Mouse (Mus musculus): Measurements from ENCODE around the gene Cdh11. TPM values are rescaled to one million over a fixed set of nuclear protein-coding genes. Genes with fewer than 3 reads are reported as not detected.

Cdh11 gene
- polyA plus RNA-seq, 1 experiment from 2014 or later: 32.8 TPM

- Histone ChIP-seq H3K4me1 (ENCODE audit: control insufficient read depth, insufficient read depth, low read length) (peaks cover 5% of the 10 kb centered on the region; the same call in 1 of the 2 replicates), H3K27ac (ENCODE audit: low read length) (no peak overlapping the region), H3K9me3 (replicated peaks; ENCODE audit: control insufficient read depth, low read length, poor library complexity, severe bottlenecking) (no peaks in the 10 kb centered on the region), H3K9ac (ENCODE audit: low read depth, low read length) (no peak overlapping the region), H3K36me3 (ENCODE audit: control insufficient read depth, insufficient read depth, low read length) (no peaks in the 10 kb centered on the region), H3K4me3 (ENCODE audit: low read depth, low read length) (no peak overlapping the region), H3K27me3 (ENCODE audit: control insufficient read depth, insufficient read depth, low read depth, low read length) (peaks cover 2% of the 10 kb centered on the region; the same call in 1 of the 2 replicates), H3K4me2 (ENCODE audit: low read length) (no peak overlapping the region)
- WGBS: 47% methylated on average over 1 of the region's 1 CpGs
- ATAC-seq: no peak
Measured at GRCm38 (mm10) chr8:102734419-102734818, 51.0 kb downstream of the Cdh11 start.

DNA sequence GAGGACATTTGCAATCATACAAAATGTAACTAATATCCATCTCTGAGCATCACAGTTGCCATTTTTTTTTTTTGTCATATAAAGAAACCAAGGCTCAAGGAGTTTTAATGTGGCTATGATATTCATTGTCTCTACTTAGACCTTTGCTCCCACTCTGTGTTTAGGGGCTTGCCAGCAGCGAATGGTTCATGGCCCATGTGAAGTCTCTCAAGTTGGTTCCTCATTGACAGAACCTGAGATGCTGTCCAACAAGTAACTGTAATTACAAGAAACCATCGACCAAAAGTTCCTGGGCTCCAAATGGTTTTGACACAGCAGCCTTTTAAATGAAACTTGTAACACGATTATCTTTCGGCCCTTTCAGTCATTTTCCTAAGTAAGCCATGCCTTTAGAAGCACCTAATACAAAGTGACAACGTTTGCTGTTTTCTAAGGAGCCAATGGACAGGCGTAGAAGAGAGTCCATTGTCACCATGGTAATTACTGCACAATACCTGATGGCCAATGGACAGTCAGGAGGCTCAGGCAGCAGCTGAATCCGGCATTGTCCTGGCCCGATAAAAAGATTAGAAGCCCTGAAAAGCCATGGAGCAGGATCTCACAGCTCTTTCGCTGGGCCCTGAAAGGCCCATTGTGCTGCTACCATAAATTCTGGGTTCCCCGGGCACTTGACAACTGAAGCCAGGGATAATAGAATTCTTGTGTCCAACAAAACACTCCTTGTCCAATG lies 59.1 kb downstream of the Cdh11 start:
- H3K27me3 ChIP-seq (ENCODE audit: control insufficient read depth, insufficient read depth, low read depth, low read length): peaks cover 2% of the 10 kb centered on the region; the same call in 1 of the 2 replicates
- peak overlapping the region; percentile 13; the same call in 1 of the 2 replicates for H3K4me2 ChIP-seq (ENCODE audit: low read length)
- H3K9me3 ChIP-seq (replicated peaks; ENCODE audit: control insufficient read depth, low read length, poor library complexity, severe bottlenecking): no peaks in the 10 kb centered on the region

GRCm38 (mm10) chr8:102725496-102725895 lies 59.9 kb downstream of the Cdh11 start:
- ATAC-seq: no peak

More for the DNA sequence above, 59.1 kb downstream of the Cdh11 start:
- peak; percentile 95 for ATAC-seq
- peaks cover 8% of the 10 kb centered on the region for H3K4me1 ChIP-seq (ENCODE audit: control insufficient read depth, insufficient read depth, low read length)
- WGBS: 15% methylated on average over 10 of the region's 10 CpGs
- H3K36me3 ChIP-seq (ENCODE audit: control insufficient read depth, insufficient read depth, low read length): no peaks in the 10 kb centered on the region
- no peak overlapping the region for H3K27ac ChIP-seq (ENCODE audit: low read length)
- no peak overlapping the region for H3K4me3 ChIP-seq (ENCODE audit: low read depth, low read length)
- no peak overlapping the region for H3K9ac ChIP-seq (ENCODE audit: low read depth, low read length)

DNA sequence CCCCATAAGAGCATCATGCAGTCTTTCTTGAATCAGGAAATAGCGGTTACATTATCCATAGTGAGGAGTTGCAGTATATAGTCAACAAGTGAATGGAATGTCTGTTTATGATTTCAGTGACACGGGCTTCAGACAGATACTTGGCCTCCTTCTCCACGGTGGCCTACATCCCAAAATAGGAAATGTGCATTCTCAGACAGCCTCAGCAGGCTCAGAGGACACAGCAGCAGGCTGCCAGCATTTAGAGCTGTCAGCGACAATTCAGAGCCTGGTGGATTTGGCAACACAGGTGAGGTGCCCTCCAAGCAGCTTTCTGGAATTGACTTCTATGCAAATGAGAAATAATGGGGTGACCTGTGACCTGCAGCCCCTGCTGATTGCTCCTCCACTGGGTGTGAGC lies 69.5 kb downstream of the Cdh11 start:
- WGBS: 61% methylated on average over 4 of the region's 4 CpGs
- Histone ChIP-seq H3K9me3 (replicated peaks; ENCODE audit: control insufficient read depth, low read length, poor library complexity, severe bottlenecking) (no peaks in the 10 kb centered on the region), H3K4me1 (ENCODE audit: control insufficient read depth, insufficient read depth, low read length) (no peaks in the 10 kb centered on the region), H3K27ac (ENCODE audit: low read length) (no peak overlapping the region), H3K4me3 (ENCODE audit: low read depth, low read length) (no peak overlapping the region), H3K9ac (ENCODE audit: low read depth, low read length) (no peak overlapping the region), H3K36me3 (ENCODE audit: control insufficient read depth, insufficient read depth, low read length) (no peaks in the 10 kb centered on the region), H3K27me3 (ENCODE audit: control insufficient read depth, insufficient read depth, low read depth, low read length) (no peaks in the 10 kb centered on the region), H3K4me2 (ENCODE audit: low read length) (no peak overlapping the region)
- ATAC-seq: no peak

More at GRCm38 (mm10) chr8:102725496-102725895, 59.9 kb downstream of the Cdh11 start:
- H3K4me3 ChIP-seq (ENCODE audit: low read depth, low read length): no peak overlapping the region
- no peaks in the 10 kb centered on the region for H3K36me3 ChIP-seq (ENCODE audit: control insufficient read depth, insufficient read depth, low read length)
- H3K4me1 ChIP-seq (ENCODE audit: control insufficient read depth, insufficient read depth, low read length): peaks cover 8% of the 10 kb centered on the region
- H3K27me3 ChIP-seq (ENCODE audit: control insufficient read depth, insufficient read depth, low read depth, low read length): peaks cover 2% of the 10 kb centered on the region; the same call in 1 of the 2 replicates
- no peaks in the 10 kb centered on the region for H3K9me3 ChIP-seq (replicated peaks; ENCODE audit: control insufficient read depth, low read length, poor library complexity, severe bottlenecking)
- no peak overlapping the region for H3K4me2 ChIP-seq (ENCODE audit: low read length)
- no peak overlapping the region for H3K27ac ChIP-seq (ENCODE audit: low read length)
- WGBS: 52% methylated on average over 3 of the region's 3 CpGs
- no peak overlapping the region for H3K9ac ChIP-seq (ENCODE audit: low read depth, low read length)

- Histone ChIP-seq H3K9ac (ENCODE audit: low read depth, low read length) (no peak overlapping the region), H3K4me2 (ENCODE audit: low read length) (no peak overlapping the region), H3K27me3 (ENCODE audit: control insufficient read depth, insufficient read depth, low read depth, low read length) (no peaks in the 10 kb centered on the region), H3K4me3 (ENCODE audit: low read depth, low read length) (no peak overlapping the region), H3K36me3 (ENCODE audit: control insufficient read depth, insufficient read depth, low read length) (no peaks in the 10 kb centered on the region), H3K4me1 (ENCODE audit: control insufficient read depth, insufficient read depth, low read length) (no peaks in the 10 kb centered on the region), H3K27ac (ENCODE audit: low read length) (no peak overlapping the region), H3K9me3 (replicated peaks; ENCODE audit: control insufficient read depth, low read length, poor library complexity, severe bottlenecking) (no peaks in the 10 kb centered on the region)
- 7% methylated on average over 7 of the region's 7 CpGs for WGBS
- no peak for ATAC-seq
Measured at GRCm38 (mm10) chr8:102707305-102707704, 78.1 kb downstream of the Cdh11 start.

DNA sequence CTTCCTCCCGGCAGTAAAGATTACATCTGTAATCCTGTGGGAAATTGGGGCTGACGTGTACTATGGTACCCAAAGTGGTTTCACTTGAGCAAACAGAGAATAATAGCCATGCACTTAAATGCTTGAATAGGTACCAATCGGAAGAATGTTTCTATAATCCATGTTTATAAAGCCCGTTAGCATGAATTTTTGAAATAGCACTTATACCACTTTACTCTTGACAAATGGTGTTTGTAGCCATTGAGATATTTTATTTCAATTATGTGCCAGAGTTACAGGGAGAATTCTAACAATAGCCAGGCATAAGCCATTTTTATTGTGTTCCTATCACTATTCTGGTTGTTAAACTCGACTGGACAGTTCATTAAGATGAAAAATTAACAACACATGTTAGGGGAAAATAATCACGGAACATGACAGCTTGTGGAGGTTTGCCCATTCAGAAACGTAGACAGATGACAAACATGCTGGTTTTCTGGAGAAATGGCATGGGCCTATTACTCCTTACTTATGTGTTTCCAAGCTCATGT lies 80.0 kb downstream of the Cdh11 start:
- no peaks in the 10 kb centered on the region for H3K4me1 ChIP-seq (ENCODE audit: control insufficient read depth, insufficient read depth, low read length)
- no peaks in the 10 kb centered on the region for H3K9me3 ChIP-seq (replicated peaks; ENCODE audit: control insufficient read depth, low read length, poor library complexity, severe bottlenecking)
- H3K4me3 ChIP-seq (ENCODE audit: low read depth, low read length): no peak overlapping the region
- no peaks in the 10 kb centered on the region for H3K36me3 ChIP-seq (ENCODE audit: control insufficient read depth, insufficient read depth, low read length)
- ATAC-seq: no peak
- H3K4me2 ChIP-seq (ENCODE audit: low read length): no peak overlapping the region
- 55% methylated on average over 7 of the region's 7 CpGs for WGBS
- no peak overlapping the region for H3K9ac ChIP-seq (ENCODE audit: low read depth, low read length)
- H3K27me3 ChIP-seq (ENCODE audit: control insufficient read depth, insufficient read depth, low read depth, low read length): no peaks in the 10 kb centered on the region
- no peak overlapping the region for H3K27ac ChIP-seq (ENCODE audit: low read length)

- 48% methylated on average over 1 of the region's 1 CpGs for WGBS
- Histone ChIP-seq H3K9me3 (replicated peaks; ENCODE audit: control insufficient read depth, low read length, poor library complexity, severe bottlenecking) (no peaks in the 10 kb centered on the region), H3K36me3 (ENCODE audit: control insufficient read depth, insufficient read depth, low read length) (no peaks in the 10 kb centered on the region), H3K4me2 (ENCODE audit: low read length) (no peak overlapping the region), H3K9ac (ENCODE audit: low read depth, low read length) (no peak overlapping the region), H3K27me3 (ENCODE audit: control insufficient read depth, insufficient read depth, low read depth, low read length) (no peaks in the 10 kb centered on the region), H3K27ac (ENCODE audit: low read length) (no peak overlapping the region), H3K4me3 (ENCODE audit: low read depth, low read length) (no peak overlapping the region), H3K4me1 (ENCODE audit: control insufficient read depth, insufficient read depth, low read length) (peaks cover 3% of the 10 kb centered on the region; the same call in 1 of the 2 replicates)
- no peak for ATAC-seq
Measured at GRCm38 (mm10) chr8:102700245-102700644, 85.2 kb downstream of the Cdh11 start.

GRCm38 (mm10) chr8:102698232-102698837 lies 87.1 kb downstream of the Cdh11 start:
- no peaks in the 10 kb centered on the region for H3K9me3 ChIP-seq (replicated peaks; ENCODE audit: control insufficient read depth, low read length, poor library complexity, severe bottlenecking)
- no peak overlapping the region for H3K27ac ChIP-seq (ENCODE audit: low read length)
- no peak overlapping the region for H3K4me3 ChIP-seq (ENCODE audit: low read depth, low read length)
- peaks cover 3% of the 10 kb centered on the region; the same call in 1 of the 2 replicates for H3K4me1 ChIP-seq (ENCODE audit: control insufficient read depth, insufficient read depth, low read length)
- ATAC-seq: no peak; the same call in 1 of the 2 replicates
- H3K27me3 ChIP-seq (ENCODE audit: control insufficient read depth, insufficient read depth, low read depth, low read length): no peaks in the 10 kb centered on the region
- 15% methylated on average over 11 of the region's 11 CpGs for WGBS
- H3K36me3 ChIP-seq (ENCODE audit: control insufficient read depth, insufficient read depth, low read length): no peaks in the 10 kb centered on the region
- H3K9ac ChIP-seq (ENCODE audit: low read depth, low read length): no peak overlapping the region
- H3K4me2 ChIP-seq (ENCODE audit: low read length): no peak overlapping the region

DNA sequence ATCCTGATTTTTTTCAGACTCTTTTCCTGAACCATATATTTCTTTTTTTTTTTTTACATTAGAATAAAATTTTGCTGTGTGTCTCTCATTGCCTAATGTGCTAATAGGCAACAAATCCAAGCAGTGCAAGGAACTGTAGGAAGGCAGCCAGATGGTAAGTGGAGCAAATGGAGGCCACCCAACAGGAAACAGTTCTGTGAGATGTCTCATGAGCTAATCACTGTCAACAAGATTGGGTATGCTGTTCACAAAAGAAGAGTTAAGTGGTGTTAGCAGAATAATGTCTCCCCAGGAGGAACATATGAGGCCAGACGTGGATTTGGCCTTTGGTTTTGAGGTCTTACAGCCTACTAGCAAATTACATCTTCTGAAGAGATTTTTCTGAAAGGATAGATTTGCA lies 92.0 kb downstream of the Cdh11 start:
- 28% methylated on average over 1 of the region's 1 CpGs for WGBS
- no peak for ATAC-seq
- no peaks in the 10 kb centered on the region for H3K9me3 ChIP-seq (replicated peaks; ENCODE audit: control insufficient read depth, low read length, poor library complexity, severe bottlenecking)
- H3K36me3 ChIP-seq (ENCODE audit: control insufficient read depth, insufficient read depth, low read length): no peaks in the 10 kb centered on the region
- H3K4me1 ChIP-seq (ENCODE audit: control insufficient read depth, insufficient read depth, low read length): peaks cover 2% of the 10 kb centered on the region; the same call in 1 of the 2 replicates
- no peaks in the 10 kb centered on the region for H3K27me3 ChIP-seq (ENCODE audit: control insufficient read depth, insufficient read depth, low read depth, low read length)
- no peak overlapping the region for H3K4me2 ChIP-seq (ENCODE audit: low read length)
- no peak overlapping the region for H3K27ac ChIP-seq (ENCODE audit: low read length)
- no peak overlapping the region for H3K4me3 ChIP-seq (ENCODE audit: low read depth, low read length)
- H3K9ac ChIP-seq (ENCODE audit: low read depth, low read length): no peak overlapping the region
